26 mouse cellular contexts compared by ENCODE assay signal in genomic region chr8:78944367-78944766, GRCm38 (mm10).
"Had no signal": no experiment of that assay in that cellular context is flagged by ENCODE, and none has a peak within 500 bp of the region (broad histone marks: within the 10 kb centered on the region; RNA-seq: fewer than 3 reads in every experiment).

No protein-coding gene starts in this region.

- H3K4me2 ChIP-seq: heart, embryonic 12.5 days; hindbrain, embryonic 12.5 days; hindbrain, embryonic 14.5 days; intestine, embryonic 15.5 days; limb, embryonic 13.5 days; limb, embryonic 15.5 days; liver, embryonic 12.5 days had no signal

- ATAC-seq: hindbrain, embryonic 16.5 days; inflammation-experienced regulatory T-cells, adult 6 months; intestine, embryonic 15.5 days; intestine, postnatal 0 days; liver, embryonic 12.5 days had no signal

- H3K9me3 ChIP-seq: heart, embryonic 10.5 days; heart, embryonic 12.5 days; hindbrain, embryonic 10.5 days; hindbrain, embryonic 12.5 days; intestine, embryonic 15.5 days; limb, embryonic 13.5 days; limb, embryonic 15.5 days; liver, embryonic 12.5 days had no signal

- H3K36me3 ChIP-seq: heart, embryonic 10.5 days; heart, embryonic 12.5 days; hindbrain, embryonic 10.5 days; hindbrain, embryonic 12.5 days; intestine, embryonic 15.5 days; limb, embryonic 13.5 days; limb, embryonic 15.5 days; liver, embryonic 12.5 days had no signal

- H3K27ac ChIP-seq: heart, embryonic 10.5 days; hindbrain, embryonic 10.5 days; hindbrain, embryonic 12.5 days; hindbrain, embryonic 14.5 days; intestine, embryonic 15.5 days; layer of hippocampus, adult 2 months; limb, embryonic 13.5 days; limb, embryonic 15.5 days; liver, embryonic 12.5 days; liver, embryonic 14.5 days had no signal

- H3K9ac ChIP-seq: heart, embryonic 12.5 days; hindbrain, embryonic 12.5 days; hindbrain, embryonic 14.5 days; intestine, embryonic 15.5 days; limb, embryonic 13.5 days; limb, embryonic 15.5 days; liver, embryonic 12.5 days; liver, embryonic 14.5 days had no signal

- H3K4me1 ChIP-seq: heart, embryonic 10.5 days; heart, embryonic 12.5 days; hindbrain, embryonic 10.5 days; hindbrain, embryonic 12.5 days; intestine, embryonic 15.5 days; limb, embryonic 13.5 days; limb, embryonic 15.5 days; liver, embryonic 12.5 days had no signal

- H3K4me3 ChIP-seq: heart, embryonic 10.5 days; heart, embryonic 12.5 days; hindbrain, embryonic 10.5 days; hindbrain, embryonic 12.5 days; intestine, embryonic 15.5 days; layer of hippocampus, adult 2 months; limb, embryonic 13.5 days; limb, embryonic 15.5 days; liver, embryonic 12.5 days had no signal

- DNase-seq: gastrocnemius, postnatal 25 days; heart, adult 18-20 months; heart, postnatal 10 days; heart, postnatal 4 days; kidney, adult 18-20 months; kidney, adult 8-10 months; kidney, postnatal 10 days; kidney, postnatal 25 days; kidney, postnatal 4 days; layer of hippocampus, adult 9-11 months; layer of hippocampus, postnatal 36 days; left cerebral cortex, postnatal 4 days had no signal

- H3K27me3 ChIP-seq: heart, embryonic 12.5 days; hindbrain, embryonic 12.5 days; intestine, embryonic 15.5 days; limb, embryonic 13.5 days; limb, embryonic 15.5 days; liver, embryonic 12.5 days had no signal
